Mouse (Mus musculus) hindbrain, embryonic 16.5 days (tissue): ENCODE results near the gene Kif6. TPM values are rescaled to one million over a fixed set of nuclear protein-coding genes. Genes with fewer than 3 reads are reported as not detected.

Experiments
- ATAC-seq: fragments of 200-750 bp; cut with Nextera tagmentation; 2 replicates; pipeline ENCODE4 v1.8.0; 2017; ENCODE audit warnings: moderate TSS enrichment, moderate library complexity
- H3K27ac ChIP-seq: fragments of 300-500 bp; sonication (generic); 2 replicates; pipeline ENCODE4 v1.5.1; 2014; ENCODE audit warnings: low read depth, mild to moderate bottlenecking, control low read depth, low read length, moderate library complexity
- H3K27me3 ChIP-seq: fragments of 300-500 bp; sonication (generic); replicated peaks from 2 replicates; pipeline ENCODE4 v1.6.1; 2014; ENCODE audit warnings: low read length; ENCODE audit not compliant: control insufficient read depth, insufficient read depth
- H3K36me3 ChIP-seq: fragments of 300-500 bp; sonication (generic); 2 replicates; pipeline ENCODE4 v1.6.1; 2014; ENCODE audit warnings: mild to moderate bottlenecking, low read length, moderate library complexity, mixed read lengths; ENCODE audit not compliant: control insufficient read depth, insufficient read depth
- H3K4me1 ChIP-seq: fragments of 300-500 bp; sonication (generic); 2 replicates; pipeline ENCODE4 v1.6.1; 2014; ENCODE audit warnings: low read depth, low read length; ENCODE audit not compliant: control insufficient read depth, insufficient read depth
- H3K4me2 ChIP-seq: fragments of 300-500 bp; sonication (generic); 2 replicates; pipeline ENCODE4 v1.6.1; 2014; ENCODE audit warnings: mild to moderate bottlenecking, low read length, control low read depth, moderate library complexity
- H3K4me3 ChIP-seq: fragments of 300-500 bp; sonication (generic); 2 replicates; pipeline ENCODE4 v1.5.1; 2014; ENCODE audit warnings: mild to moderate bottlenecking, low read length, control low read depth, moderate library complexity
- H3K9ac ChIP-seq: fragments of 300-500 bp; sonication (generic); 2 replicates; pipeline ENCODE4 v1.6.1; 2014; ENCODE audit warnings: low read depth, mild to moderate bottlenecking, control low read depth, low read length, moderate library complexity
- H3K9me3 ChIP-seq: fragments of 300-500 bp; sonication (generic); 2 replicates; pipeline ENCODE4 v1.6.1; 2014; ENCODE audit warnings: mild to moderate bottlenecking, low read length, moderate library complexity; ENCODE audit not compliant: control insufficient read depth
- WGBS: fragments of 180-500 bp; shearing (Covaris S2); extraction: QIAGEN DNeasy Blood & Tissue Kit; methylation state at CpG from one replicate; pipeline ENCODE4 v1.1.7; 2014; 5-methylcytosine and 5-hydroxymethylcytosine counted together
- polyA plus RNA-seq: library from polyadenylated mRNA; unstranded; fragments of >200 nt; fragmentation: Nextera tagmentation; extraction: Ambion mirVana; gene quantifications from 2 replicates; pipeline ENCODE4 v1.2.1, GENCODE M21; 2015

Kif6 gene
- polyA plus RNA-seq, 1 experiment from 2014 or later = 2.0 TPM

- no peak overlapping the region for H3K9ac ChIP-seq
- H3K4me1 ChIP-seq = no peaks in the 10 kb centered on the region
- no peaks in the 10 kb centered on the region for H3K36me3 ChIP-seq
- H3K9me3 ChIP-seq = no peaks in the 10 kb centered on the region
- no peak overlapping the region for H3K4me2 ChIP-seq
- no peak overlapping the region for H3K27ac ChIP-seq
- H3K27me3 ChIP-seq = no peaks in the 10 kb centered on the region
- H3K4me3 ChIP-seq = no peak overlapping the region
- WGBS = 63% methylated on average over 9 of the region's 9 CpGs
- ATAC-seq = no peak
Measured at GRCm38 (mm10) chr17:49787351-49787750, 172.4 kb downstream of the Kif6 start.

- no peaks in the 10 kb centered on the region for H3K36me3 ChIP-seq
- H3K4me3 ChIP-seq = no peak overlapping the region
- H3K27ac ChIP-seq = no peak overlapping the region
- no peak overlapping the region for H3K9ac ChIP-seq
- no peak overlapping the region for H3K4me2 ChIP-seq
- ATAC-seq = no peak
- 57% methylated on average over 7 of the region's 7 CpGs for WGBS
- H3K27me3 ChIP-seq = no peaks in the 10 kb centered on the region
- no peaks in the 10 kb centered on the region for H3K9me3 ChIP-seq
- H3K4me1 ChIP-seq = no peaks in the 10 kb centered on the region
Measured at GRCm38 (mm10) chr17:49788187-49788974, 173.4 kb downstream of the Kif6 start.

- no peaks in the 10 kb centered on the region for H3K9me3 ChIP-seq
- no peak overlapping the region for H3K9ac ChIP-seq
- no peak overlapping the region for H3K4me2 ChIP-seq
- H3K4me3 ChIP-seq = no peak overlapping the region
- H3K27me3 ChIP-seq = no peaks in the 10 kb centered on the region
- ATAC-seq = no peak
- no peak overlapping the region for H3K27ac ChIP-seq
- H3K36me3 ChIP-seq = no peaks in the 10 kb centered on the region
- whole genome bisulfite sequencing = 96% methylated on average over 5 of the region's 5 CpGs
- no peaks in the 10 kb centered on the region for H3K4me1 ChIP-seq
Measured at GRCm38 (mm10) chr17:49791546-49791945, 176.6 kb downstream of the Kif6 start.

GRCm38 (mm10) chr17:49792217-49792743 is 177.3 kb downstream of the Kif6 start:
- no peaks in the 10 kb centered on the region for H3K36me3 ChIP-seq
- ATAC-seq = no peak
- H3K27ac ChIP-seq = no peak overlapping the region
- WGBS = 88% methylated on average over 10 of the region's 10 CpGs
- no peaks in the 10 kb centered on the region for H3K27me3 ChIP-seq
- H3K9me3 ChIP-seq = no peaks in the 10 kb centered on the region
- no peak overlapping the region for H3K4me3 ChIP-seq
- H3K4me2 ChIP-seq = no peak overlapping the region
- H3K9ac ChIP-seq = no peak overlapping the region
- no peaks in the 10 kb centered on the region for H3K4me1 ChIP-seq

GRCm38 (mm10) chr17:49792946-49793345 is 178.0 kb downstream of the Kif6 start:
- Histone ChIP-seq H3K9ac (no peak overlapping the region), H3K9me3 (no peaks in the 10 kb centered on the region), H3K27me3 (no peaks in the 10 kb centered on the region), H3K4me2 (no peak overlapping the region), H3K27ac (no peak overlapping the region), H3K4me1 (no peaks in the 10 kb centered on the region), H3K36me3 (no peaks in the 10 kb centered on the region), H3K4me3 (no peak overlapping the region)
- 82% methylated on average over 1 of the region's 1 CpGs for WGBS
- no peak for ATAC-seq

GRCm38 (mm10) chr17:49793965-49794364 is 179.0 kb downstream of the Kif6 start:
- ATAC-seq = no peak
- Histone ChIP-seq H3K4me1 (no peaks in the 10 kb centered on the region), H3K27me3 (no peaks in the 10 kb centered on the region), H3K9me3 (no peaks in the 10 kb centered on the region), H3K9ac (no peak overlapping the region), H3K36me3 (no peaks in the 10 kb centered on the region), H3K27ac (no peak overlapping the region), H3K4me2 (no peak overlapping the region), H3K4me3 (no peak overlapping the region)
- WGBS = 98% methylated on average over 3 of the region's 3 CpGs

- Histone ChIP-seq H3K4me2 (no peak overlapping the region), H3K9me3 (no peaks in the 10 kb centered on the region), H3K27me3 (no peaks in the 10 kb centered on the region), H3K27ac (no peak overlapping the region), H3K9ac (no peak overlapping the region), H3K4me1 (no peaks in the 10 kb centered on the region), H3K4me3 (no peak overlapping the region), H3K36me3 (no peaks in the 10 kb centered on the region)
- 94% methylated on average over 3 of the region's 3 CpGs for WGBS
- no peak for ATAC-seq
Measured at GRCm38 (mm10) chr17:49795241-49795640, 180.3 kb downstream of the Kif6 start.

GRCm38 (mm10) chr17:49796116-49796515 is 181.2 kb downstream of the Kif6 start:
- Histone ChIP-seq H3K4me3 (no peak overlapping the region), H3K4me2 (no peak overlapping the region)
- WGBS = 89% methylated on average over 3 of the region's 3 CpGs

GRCm38 (mm10) chr17:49799168-49799567 is 184.2 kb downstream of the Kif6 start:
- ATAC-seq = no peak

More at GRCm38 (mm10) chr17:49796116-49796515, 181.2 kb downstream of the Kif6 start:
- Histone ChIP-seq H3K9me3 (no peaks in the 10 kb centered on the region), H3K9ac (no peak overlapping the region), H3K36me3 (no peaks in the 10 kb centered on the region), H3K27ac (no peak overlapping the region), H3K4me1 (no peaks in the 10 kb centered on the region), H3K27me3 (no peaks in the 10 kb centered on the region)
- ATAC-seq = no peak

More at GRCm38 (mm10) chr17:49799168-49799567, 184.2 kb downstream of the Kif6 start:
- H3K9ac ChIP-seq = no peak overlapping the region
- H3K27ac ChIP-seq = no peak overlapping the region
- WGBS = 71% methylated on average over 5 of the region's 5 CpGs
- no peak overlapping the region for H3K4me3 ChIP-seq
- H3K9me3 ChIP-seq = no peaks in the 10 kb centered on the region
- no peak overlapping the region for H3K4me2 ChIP-seq
- no peaks in the 10 kb centered on the region for H3K27me3 ChIP-seq
- H3K4me1 ChIP-seq = no peaks in the 10 kb centered on the region
- no peaks in the 10 kb centered on the region for H3K36me3 ChIP-seq
